Mouse (Mus musculus) left cerebral cortex, adult 2 months (tissue): ENCODE measurements around the gene Efr3b. TPM values are rescaled to one million over a fixed set of nuclear protein-coding genes. Genes with fewer than 3 reads are reported as not detected.

Experiments
- DNase-seq, 2 experiments: peaks; one replicate each; pipeline ENCODE4 v3.0.0; 2021 to 2022; ENCODE audit warnings: low spot score in 2 of 2, mixed read lengths in 1 of 2; ENCODE audit errors: extremely low spot score in 1 of 2
- H3K27ac ChIP-seq: fragments of 200-600 bp; 2 replicates; pipeline ENCODE4 v1.8.1; 2022
- H3K4me3 ChIP-seq: fragments of 200-600 bp; 2 replicates; pipeline ENCODE4 v1.8.1; 2022
- CTCF ChIP-seq: fragments of 200-600 bp; IDR thresholded peaks from 2 replicates; pipeline ENCODE4 v1.8.1; 2022; ENCODE audit warnings: antibody characterized with exemption, mild to moderate bottlenecking, moderate library complexity
- intact Hi-C: fragments of 180-260 bp; cut with DNase I; formaldehyde crosslinking; loops from one replicate; pipeline ENCODE4 v1.15.1; 2025
- long read RNA-seq, 2 experiments: library from polyadenylated mRNA; stranded (forward); transcript quantifications; one replicate each; pipeline ENCODE4 v2.0.0; 2021; ENCODE audit warnings: borderline mapping rate in 2 of 2
- total RNA-seq, 2 experiments: library from RNA; stranded (reverse); gene quantifications; 2 replicates each; pipeline ENCODE4 v1.2.3; 2021

The Efr3b gene
- total RNA-seq = 100 to 1,000 TPM; 104 to 114 TPM
- long read RNA-seq, experiment 1, full-length matches to known transcripts = 36 of 87 reads
- long read RNA-seq, experiment 1, partial matches to known transcripts = 16 of 87 reads
- long read RNA-seq, experiment 1, other reads (novel, unspliced or antisense) = 35 of 87 reads
- long read RNA-seq, experiment 2, full-length matches to known transcripts = 25 of 59 reads
- long read RNA-seq, experiment 2, partial matches to known transcripts = 10 of 59 reads
- long read RNA-seq, experiment 2, other reads (novel, unspliced or antisense) = 24 of 59 reads

GRCm38 (mm10) chr12:4038061-4039041 is at the start of gene Efr3b:
Gene Efr3b, minus strand, starts transcription at chr12:4038915.
- intact Hi-C loops = loop anchor here (1.0 to 2.0 kb wide), 3 partner anchors 32 to 55 kb away; partner anchors contain the start of gene Dnajc27
- Histone ChIP-seq H3K4me3 (peak within 1 kb of the TSS; percentile 95), H3K27ac (peak within 1 kb of the TSS; percentile 87)
- TF ChIP-seq CTCF = peak; percentile 24
- DNase-seq = peak; percentile 84 to 89

GRCm38 (mm10) chr12:4083441-4083840 is 44.7 kb upstream of the Efr3b start:
- H3K4me3 ChIP-seq = peak overlapping the region; percentile 49
- no peak for TF ChIP-seq CTCF
- no peak for DNase-seq
- intact Hi-C loops = loop anchor here (2.0 kb wide), 1 partner anchor 45 kb away; the partner anchor contains the start of gene Efr3b
- H3K27ac ChIP-seq = peak overlapping the region; percentile 98

- DNase-seq = peak; percentile 95 to 97
- H3K27ac ChIP-seq = peak within 1 kb of the TSS; percentile 98
- intact Hi-C loops = loop anchor here (2.0 kb wide), 1 partner anchor 44 kb away; the partner anchor contains the start of gene Efr3b
- TF ChIP-seq CTCF = no peak
- H3K4me3 ChIP-seq = peak within 1 kb of the TSS; percentile 49
Observed at GRCm38 (mm10) chr12:4082132-4083001, 43.7 kb upstream of the Efr3b start, which contains the start of gene Dnajc27. Gene Dnajc27, plus strand, starts transcription at chr12:4082583.

GRCm38 (mm10) chr12:4080311-4080710 is 41.6 kb upstream of the Efr3b start:
- H3K27ac ChIP-seq = no peak overlapping the region
- peak; percentile 81 to 90 for DNase-seq
- H3K4me3 ChIP-seq = no peak overlapping the region
- peak; percentile 96 for TF ChIP-seq CTCF
- intact Hi-C loops = loop anchor here (1.0 kb wide), 1 partner anchor 97 kb away; no protein-coding TSS in a partner anchor

GRCm38 (mm10) chr12:4078069-4078468 is 39.4 kb upstream of the Efr3b start:
- no peak overlapping the region for H3K27ac ChIP-seq
- intact Hi-C loops = no loop called here

GRCm38 (mm10) chr12:4076383-4076782 is 37.7 kb upstream of the Efr3b start:
- TF ChIP-seq CTCF = no peak
- intact Hi-C loops = no loop called here
- Histone ChIP-seq H3K4me3 (no peak overlapping the region), H3K27ac (no peak overlapping the region)
- DNase-seq = no peak

More at GRCm38 (mm10) chr12:4078069-4078468, 39.4 kb upstream of the Efr3b start:
- no peak for DNase-seq
- TF ChIP-seq CTCF = no peak
- no peak overlapping the region for H3K4me3 ChIP-seq

- TF ChIP-seq CTCF = no peak
Observed at GRCm38 (mm10) chr12:4075407-4075806, 36.7 kb upstream of the Efr3b start.

GRCm38 (mm10) chr12:4071671-4072070 is 33.0 kb upstream of the Efr3b start:
- no peak for TF ChIP-seq CTCF
- H3K27ac ChIP-seq = no peak overlapping the region
- intact Hi-C loops = no loop called here
- no peak for DNase-seq
- H3K4me3 ChIP-seq = no peak overlapping the region

More at GRCm38 (mm10) chr12:4075407-4075806, 36.7 kb upstream of the Efr3b start:
- DNase-seq = no peak
- intact Hi-C loops = no loop called here
- no peak overlapping the region for H3K4me3 ChIP-seq
- H3K27ac ChIP-seq = no peak overlapping the region

GRCm38 (mm10) chr12:4068551-4068950 is 29.8 kb upstream of the Efr3b start:
- no peak overlapping the region for H3K4me3 ChIP-seq
- intact Hi-C loops = no loop called here
- H3K27ac ChIP-seq = no peak overlapping the region
- DNase-seq = no peak
- TF ChIP-seq CTCF = no peak

GRCm38 (mm10) chr12:4066681-4067459 is 28.2 kb upstream of the Efr3b start:
- peak; percentile 48 to 61 for DNase-seq
- no peak for TF ChIP-seq CTCF
- intact Hi-C loops = no loop called here
- no peak overlapping the region for H3K4me3 ChIP-seq
- H3K27ac ChIP-seq = peak overlapping the region; percentile 76
